Comparison of ENCODE assay signal across 8 mouse cellular contexts in genomic region chr5:77245787-77246671, GRCm38 (mm10). TPM values are rescaled to one million over a fixed set of nuclear protein-coding genes. Genes with fewer than 3 reads are reported as not detected.
DNase-seq lines count a peak whose midpoint lies in the region; ATAC-seq and TF ChIP-seq lines count a peak whose summit lies in the region.

No protein-coding gene starts in this region.

- 34% methylated on average over 26 of the region's 26 CpGs for WGBS in hindbrain, embryonic 10.5 days
- WGBS in limb, embryonic 13.5 days = 28% methylated on average over 26 of the region's 26 CpGs
- WGBS in midbrain, embryonic 14.5 days = 21% methylated on average over 26 of the region's 26 CpGs

- DNase-seq in gastrocnemius, adult 2 months = no peak
- no peak for DNase-seq in gastrocnemius, adult 8-10 months (ENCODE audit: low spot score in 2 of 2)
- DNase-seq in c-Kit-positive CD71-positive TER-119-negative erythroid progenitor cells, embryonic 14.5 days (ENCODE audit: low read depth) = peak; percentile 10
- DNase-seq in hindbrain, embryonic 10.5 days (ENCODE audit: low spot score) = peak; percentile 49
- DNase-seq in midbrain, embryonic 14.5 days = peak; percentile 62
- DNase-seq in yolk sac, embryonic 10.5 days (ENCODE audit: low spot score) = peak; percentile 75
- no peak for DNase-seq in cerebellum, adult 11 months

- H3K9ac ChIP-seq in limb, embryonic 13.5 days = peak overlapping the region; percentile 46; the same call in 1 of the 2 replicates
- no peak overlapping the region for H3K9ac ChIP-seq in midbrain, embryonic 14.5 days (replicated peaks; ENCODE audit: low read length)

- peak overlapping the region; percentile 63 for H3K4me3 ChIP-seq in gastrocnemius, adult 2 months
- peak overlapping the region; percentile 30 for H3K4me3 ChIP-seq in hindbrain, embryonic 10.5 days
- H3K4me3 ChIP-seq in limb, embryonic 13.5 days = peak overlapping the region; percentile 32
- no peak overlapping the region for H3K4me3 ChIP-seq in midbrain, embryonic 14.5 days (replicated peaks; ENCODE audit: low read depth, low read length)

- H3K9me3 ChIP-seq in hindbrain, embryonic 10.5 days = no peaks in the 10 kb centered on the region
- no peaks in the 10 kb centered on the region for H3K9me3 ChIP-seq in limb, embryonic 13.5 days
- H3K9me3 ChIP-seq in midbrain, embryonic 14.5 days (ENCODE audit: control insufficient read depth, low read length) = no peaks in the 10 kb centered on the region

- H3K4me1 ChIP-seq in hindbrain, embryonic 10.5 days (replicated peaks) = peaks cover 28% of the 10 kb centered on the region
- H3K4me1 ChIP-seq in limb, embryonic 13.5 days = peaks cover 11% of the 10 kb centered on the region
- peaks cover 4% of the 10 kb centered on the region; the same call in 1 of the 2 replicates for H3K4me1 ChIP-seq in midbrain, embryonic 14.5 days (ENCODE audit: control insufficient read depth, insufficient read depth, low read length)

- no peak for TF ChIP-seq CTCF in gastrocnemius, adult 2 months (IDR thresholded peaks at IDR 0.05)

- intact Hi-C loops in gastrocnemius, adult 2 months (cut with DNase I) = no loop called here

- H3K27ac ChIP-seq in gastrocnemius, adult 2 months = peak overlapping the region; percentile 16; the same call in 1 of the 2 replicates
- no peak overlapping the region; the same call in 1 of the 2 replicates for H3K27ac ChIP-seq in hindbrain, embryonic 10.5 days
- no peak overlapping the region; the same call in 1 of the 2 replicates for H3K27ac ChIP-seq in limb, embryonic 13.5 days
- H3K27ac ChIP-seq in midbrain, embryonic 14.5 days (replicated peaks; ENCODE audit: low read depth, low read length) = 0 out of 2 replicates have a peak overlapping the region, but pooled peaks have one; percentile 5

- ATAC-seq in limb, embryonic 13.5 days (ENCODE audit: low FRiP score, low read depth) = peak; percentile 48
- ATAC-seq in midbrain, embryonic 14.5 days (ENCODE audit: low FRiP score, low TSS enrichment) = peak; percentile 57; the same call in 1 of the 2 replicates

- H3K4me2 ChIP-seq in limb, embryonic 13.5 days (replicated peaks) = peak overlapping the region; percentile 60
- peak overlapping the region; percentile 46 for H3K4me2 ChIP-seq in midbrain, embryonic 14.5 days (ENCODE audit: low read length)

- H3K36me3 ChIP-seq in hindbrain, embryonic 10.5 days = no peaks in the 10 kb centered on the region
- no peaks in the 10 kb centered on the region for H3K36me3 ChIP-seq in limb, embryonic 13.5 days
- H3K36me3 ChIP-seq in midbrain, embryonic 14.5 days (ENCODE audit: control insufficient read depth, insufficient read depth, low read length) = no peaks in the 10 kb centered on the region

- H3K27me3 ChIP-seq in hindbrain, embryonic 10.5 days (ENCODE audit: insufficient read depth, poor library complexity, severe bottlenecking) = no peaks in the 10 kb centered on the region
- H3K27me3 ChIP-seq in limb, embryonic 13.5 days = no peaks in the 10 kb centered on the region
- H3K27me3 ChIP-seq in midbrain, embryonic 14.5 days (ENCODE audit: control insufficient read depth, insufficient read depth, low read length) = no peaks in the 10 kb centered on the region

RNA-seq across cellular contexts. Expression of gene Rest, which starts 19.3 kb away (rescaled TPM):
- total RNA-seq in gastrocnemius, adult 2 months (2021) = 1 to 10 TPM; 7.8 to 9.2 TPM
- total RNA-seq in gastrocnemius, adult 8-10 months (2022) = 10 to 100 TPM in 1 of 4 experiments, 1 to 10 TPM in 3; 8.3 to 10.2 (median 9.2) TPM
- polyA plus RNA-seq in hindbrain, embryonic 10.5 days (2016; fragmentation: Nextera tagmentation; extraction: Ambion mirVana) = 17.1 and 22.8 TPM in 2 replicates
- 56.2 and 57.2 TPM in 2 replicates for polyA plus RNA-seq in limb, embryonic 13.5 days (2015; fragmentation: Nextera tagmentation; extraction: Ambion mirVana)
- 5.6 and 8.4 TPM in 2 replicates for polyA plus RNA-seq in midbrain, embryonic 14.5 days (2014; fragmentation: Nextera tagmentation; extraction: Ambion mirVana)

RNA-seq across cellular contexts. Expression of gene Spink2, which starts 34.8 kb away (rescaled TPM):
- not detected for total RNA-seq in gastrocnemius, adult 2 months (2021)
- total RNA-seq in gastrocnemius, adult 8-10 months (2022) = not detected
- 0.50 and 0.52 TPM in 2 replicates for polyA plus RNA-seq in hindbrain, embryonic 10.5 days (2016; fragmentation: Nextera tagmentation; extraction: Ambion mirVana)
- 1.4 and 1.9 TPM in 2 replicates for polyA plus RNA-seq in limb, embryonic 13.5 days (2015; fragmentation: Nextera tagmentation; extraction: Ambion mirVana)
- polyA plus RNA-seq in midbrain, embryonic 14.5 days (2014; fragmentation: Nextera tagmentation; extraction: Ambion mirVana) = 0.38 TPM in 1 of 2 replicates, not detected in the other

Comparison
In these comparisons a context has a peak if more than half of its experiments do, and no peak if none do; other contexts are left out.
1. DNase-seq: peak in c-Kit-positive CD71-positive TER-119-negative erythroid progenitor cells, embryonic 14.5 days (single experiment), hindbrain, embryonic 10.5 days (single experiment), midbrain, embryonic 14.5 days (single experiment) and yolk sac, embryonic 10.5 days (single experiment); none in gastrocnemius, adult 2 months (single experiment), gastrocnemius, adult 8-10 months (0 of 2) and cerebellum, adult 11 months (single experiment).
2. H3K27ac ChIP-seq: peak in gastrocnemius, adult 2 months (single experiment) and midbrain, embryonic 14.5 days (single experiment); none in hindbrain, embryonic 10.5 days (single experiment) and limb, embryonic 13.5 days (single experiment).